Mouse (Mus musculus) adrenal gland, postnatal 10 days (tissue): ENCODE data around the gene Ccnt1. TPM values are rescaled to one million over a fixed set of nuclear protein-coding genes. Genes with fewer than 3 reads are reported as not detected.
"Not testable (repeated sequence)": the region's sequence is repeated elsewhere in the genome, so short reads cannot be mapped to it uniquely, and the experiment has no call there.

ENCODE experiments used
- DNase-seq: peaks from one replicate; pipeline ENCODE4 v3.0.0; 2021; ENCODE audit warnings: mixed read lengths
- total RNA-seq, 2 experiments: library from RNA; stranded (reverse); gene quantifications; 2 replicates each; pipeline ENCODE4 v1.2.3; 2021

Ccnt1 gene
- total RNA-seq, 2 experiments from 2014 or later: 41.5 to 50.0 TPM

DNA sequence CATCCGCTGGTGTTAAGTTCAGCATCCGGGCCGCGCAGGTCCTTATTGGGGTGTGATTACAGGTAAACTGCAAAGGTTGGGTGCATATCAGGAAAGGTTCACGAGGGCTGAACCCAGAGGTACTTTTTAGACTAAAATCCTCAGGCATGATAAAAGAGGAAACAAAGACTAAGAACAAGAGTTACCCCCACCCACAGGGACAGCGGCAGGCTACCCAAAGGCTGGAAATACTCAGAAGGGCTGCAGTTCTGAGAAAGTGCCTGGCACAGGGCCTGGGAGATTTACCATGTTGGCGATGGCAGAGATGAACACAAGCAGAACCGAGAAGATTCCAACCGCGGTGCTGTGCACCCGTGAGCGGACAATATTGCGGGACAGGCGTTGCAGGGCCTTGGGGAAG is 25.9 kb upstream of the Ccnt1 start:
- no peak for DNase-seq

DNA sequence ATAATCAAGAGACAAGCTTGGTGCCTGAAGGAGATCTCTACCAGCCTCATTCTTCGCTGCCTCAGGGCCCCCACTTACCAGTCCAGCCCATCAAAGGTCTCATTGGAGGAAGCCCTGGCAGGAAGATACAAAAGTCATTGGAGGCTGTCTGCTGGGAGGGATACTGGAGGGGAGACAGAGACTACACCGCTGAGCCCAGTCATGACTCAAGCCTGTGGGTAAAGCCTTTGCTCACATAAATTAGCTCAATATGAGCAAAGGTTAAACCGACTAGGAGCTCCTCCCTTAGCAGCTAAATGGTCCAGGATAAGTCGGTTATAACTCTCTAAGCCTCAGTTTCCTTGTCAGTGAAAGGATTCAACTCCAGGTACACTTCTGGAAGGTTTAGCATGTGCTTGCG is 24.3 kb upstream of the Ccnt1 start:
- DNase-seq: no peak

DNA sequence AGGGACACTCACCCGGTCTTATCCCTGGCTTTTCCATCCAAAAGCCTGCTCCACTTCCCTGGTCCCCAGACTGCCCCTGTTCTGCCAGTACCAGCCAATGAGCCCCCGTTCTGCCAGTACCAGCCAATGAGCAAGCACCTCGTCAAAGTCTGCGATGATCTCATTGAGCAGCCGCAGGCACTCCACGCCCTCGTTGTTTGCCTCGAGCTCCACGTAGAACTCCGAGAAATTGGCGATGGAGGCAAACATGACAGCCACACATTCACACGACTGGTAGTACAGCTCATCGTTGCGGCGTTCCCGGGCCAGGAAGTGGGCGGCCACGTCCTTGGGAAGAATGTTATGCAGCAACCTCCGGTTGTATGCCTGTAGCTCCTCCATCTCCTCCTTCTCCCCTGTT is 23.5 kb upstream of the Ccnt1 start:
- no peak for DNase-seq

DNA sequence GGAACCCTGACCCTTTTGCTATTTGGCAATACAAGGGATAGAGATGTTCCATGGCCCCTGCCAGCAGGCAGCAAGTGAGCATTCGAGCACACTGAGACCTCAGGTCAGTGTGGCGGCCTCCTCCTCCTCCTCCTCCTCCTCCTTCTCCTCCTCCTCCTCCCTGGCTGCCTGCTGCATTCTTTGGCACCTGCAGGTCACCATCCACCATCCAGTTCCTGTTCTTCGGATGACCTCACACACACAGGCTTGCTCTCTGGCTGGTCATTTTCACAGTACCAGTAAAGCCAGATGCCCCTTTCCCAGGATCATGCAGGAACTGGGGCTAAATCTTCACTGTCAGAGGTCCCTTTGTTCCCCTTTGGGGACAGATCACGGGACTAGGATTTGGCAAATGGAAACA is 20.7 kb upstream of the Ccnt1 start:
- no peak for DNase-seq

DNA sequence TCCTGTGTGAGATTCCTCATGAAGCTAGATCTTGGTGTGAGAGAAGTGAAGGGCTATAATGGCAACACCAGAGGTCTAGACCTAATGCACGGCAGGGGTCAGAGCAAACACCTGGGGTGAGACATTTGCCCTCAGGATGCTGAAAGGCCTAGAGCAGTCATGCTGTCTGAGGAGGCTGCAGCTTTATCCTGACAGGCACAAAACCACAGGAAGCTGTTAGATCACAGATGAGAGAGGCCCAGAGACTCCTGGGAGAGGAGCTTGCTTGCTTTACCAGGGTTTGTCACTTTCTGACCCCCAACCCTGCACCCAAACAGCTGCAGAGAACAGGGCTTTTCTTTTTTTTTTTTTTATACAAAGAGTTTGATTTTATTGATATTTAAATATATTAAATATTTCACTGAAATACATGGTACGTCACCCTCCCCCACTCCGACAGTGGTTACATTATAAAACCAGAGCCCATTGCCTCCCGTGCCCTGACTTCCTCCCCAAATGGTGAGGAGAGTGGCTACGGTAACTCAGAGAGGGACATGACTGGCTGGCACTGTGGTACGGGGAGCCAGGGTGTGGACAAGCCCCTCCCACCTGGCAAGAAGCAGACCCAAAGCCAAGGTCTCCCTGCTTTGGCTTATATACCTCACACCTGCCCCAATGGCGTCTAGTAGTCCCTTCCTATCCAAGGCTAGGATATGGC is 19.1 kb upstream of the Ccnt1 start:
- no peak for DNase-seq

DNA sequence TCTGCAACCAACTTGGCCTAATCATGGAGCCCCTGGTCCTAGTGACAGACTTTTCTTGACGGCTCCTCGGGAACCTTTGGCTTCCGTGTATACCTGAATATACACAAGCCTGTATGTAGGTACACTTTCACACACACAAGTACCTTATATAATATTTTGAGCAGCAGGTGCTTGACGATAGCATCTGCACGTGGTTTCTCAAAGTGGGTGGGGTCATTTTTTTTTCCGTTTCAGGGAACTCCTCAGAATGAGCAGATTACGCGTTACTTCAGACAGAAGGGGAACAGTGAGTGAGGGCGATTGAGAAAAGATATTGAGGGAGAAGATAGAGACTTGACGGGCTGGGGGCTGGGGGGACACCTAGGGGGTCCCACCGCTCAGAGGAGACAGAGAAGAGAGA is 17.0 kb upstream of the Ccnt1 start:
- DNase-seq: no peak

DNA sequence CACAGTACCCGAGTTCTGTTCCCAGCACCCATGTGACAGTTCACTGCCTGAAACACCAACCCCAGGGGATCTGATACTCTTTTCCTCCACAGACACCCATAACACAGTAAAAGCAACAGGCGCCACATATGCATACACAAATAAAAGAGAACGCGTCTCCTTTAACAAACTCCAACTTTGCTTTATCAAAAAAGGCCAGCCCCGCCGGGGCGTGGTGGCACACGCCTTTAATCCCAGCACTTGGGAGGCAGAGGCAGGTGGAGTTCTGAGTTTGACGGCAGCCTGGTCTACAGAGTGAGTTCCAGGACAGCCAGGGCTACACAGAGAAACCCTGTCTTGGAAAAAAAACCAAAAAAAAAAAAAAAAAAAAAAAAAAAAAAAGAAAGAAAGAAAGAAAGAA is 15.4 kb upstream of the Ccnt1 start:
- not testable (repeated sequence) for DNase-seq

DNA sequence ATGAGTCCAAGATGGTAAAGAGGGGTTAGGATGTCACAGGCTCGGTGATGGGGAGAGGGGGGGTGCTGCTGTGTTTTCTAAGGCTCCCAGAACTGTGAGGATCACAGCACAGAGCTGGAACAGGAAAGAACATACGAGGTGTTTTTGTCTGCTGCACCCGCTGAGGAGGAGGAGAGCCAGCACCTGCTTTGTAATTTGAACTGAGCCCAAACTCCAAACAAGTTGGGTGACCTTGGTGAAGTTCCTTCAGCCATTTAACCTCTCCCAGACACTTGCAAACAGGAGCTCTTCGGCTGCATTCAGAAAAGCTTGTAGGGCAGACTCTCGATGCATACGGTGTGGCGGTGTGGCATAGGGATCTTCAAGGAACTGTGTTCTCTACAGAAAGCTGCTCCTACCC is 14.7 kb upstream of the Ccnt1 start:
- no peak for DNase-seq

DNA sequence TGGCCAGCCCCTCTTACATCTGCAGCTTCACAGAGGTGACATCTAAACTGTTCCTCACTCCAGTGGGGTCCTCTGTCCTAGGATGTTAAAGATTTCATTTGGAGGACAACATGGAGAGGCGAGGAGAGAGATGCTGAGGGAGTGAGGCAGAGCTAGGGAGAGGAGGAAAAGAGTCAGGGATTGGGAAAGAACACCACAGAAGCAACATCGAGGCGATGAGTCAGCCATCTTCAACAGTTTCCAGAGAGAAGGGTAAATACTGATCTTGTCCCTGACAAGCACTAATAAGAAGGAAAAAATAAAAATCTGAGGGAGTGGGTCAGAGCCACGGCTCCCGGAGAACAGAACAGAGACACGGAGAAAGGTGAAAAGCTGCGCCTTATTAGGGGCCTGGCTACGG is 12.3 kb upstream of the Ccnt1 start:
- no peak for DNase-seq

DNA sequence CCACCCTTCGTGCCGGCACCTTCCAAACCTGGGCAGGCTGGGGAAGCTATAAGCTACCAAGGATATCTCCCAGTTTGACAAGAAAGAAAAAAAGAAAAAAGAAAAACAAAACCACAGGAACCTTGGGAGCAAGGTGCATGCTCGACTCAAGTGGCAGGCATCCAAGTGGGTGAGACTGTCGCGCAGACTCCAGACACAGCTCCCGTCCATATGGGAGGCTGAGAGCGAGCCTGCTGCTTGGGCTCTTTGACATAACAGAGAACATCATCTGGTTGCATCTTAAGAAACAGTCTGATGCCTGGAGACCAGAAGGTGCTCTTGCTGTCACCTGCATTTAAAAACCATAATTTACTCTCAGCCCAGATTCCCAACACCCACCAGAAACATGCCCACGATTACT is 11.7 kb upstream of the Ccnt1 start:
- peak; percentile 67 for DNase-seq

DNA sequence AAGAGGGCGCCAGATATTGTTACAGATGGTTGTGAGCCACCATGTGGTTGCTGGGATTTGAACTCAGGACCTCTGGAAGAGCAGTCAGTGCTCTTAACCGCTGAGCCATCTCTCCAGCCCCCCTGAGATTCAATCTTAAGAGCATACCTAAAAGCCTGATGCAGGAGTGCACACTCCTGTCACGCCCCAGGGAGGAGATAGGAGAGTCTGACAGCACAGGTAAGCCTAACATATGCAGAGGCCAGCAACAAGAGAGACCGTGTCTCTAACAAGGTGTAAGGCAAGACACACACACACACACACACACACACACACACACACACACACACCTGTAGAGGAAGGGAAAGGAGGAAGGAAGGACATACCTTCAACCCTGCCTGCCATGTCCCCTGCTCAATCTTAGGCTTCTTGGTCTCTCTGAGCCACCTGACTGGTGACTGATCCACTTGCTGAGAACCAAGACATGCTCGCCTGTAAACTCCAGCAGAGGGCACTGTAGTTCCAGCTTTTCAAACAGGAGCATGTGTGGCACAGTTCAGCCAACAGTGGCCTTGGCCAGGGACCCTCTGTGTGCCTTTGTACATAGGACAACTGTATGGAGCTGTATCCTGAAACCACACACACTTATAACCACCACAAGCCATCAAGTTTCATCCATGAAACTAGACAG is 9.2 kb upstream of the Ccnt1 start:
- peak; percentile 80 for DNase-seq

DNA sequence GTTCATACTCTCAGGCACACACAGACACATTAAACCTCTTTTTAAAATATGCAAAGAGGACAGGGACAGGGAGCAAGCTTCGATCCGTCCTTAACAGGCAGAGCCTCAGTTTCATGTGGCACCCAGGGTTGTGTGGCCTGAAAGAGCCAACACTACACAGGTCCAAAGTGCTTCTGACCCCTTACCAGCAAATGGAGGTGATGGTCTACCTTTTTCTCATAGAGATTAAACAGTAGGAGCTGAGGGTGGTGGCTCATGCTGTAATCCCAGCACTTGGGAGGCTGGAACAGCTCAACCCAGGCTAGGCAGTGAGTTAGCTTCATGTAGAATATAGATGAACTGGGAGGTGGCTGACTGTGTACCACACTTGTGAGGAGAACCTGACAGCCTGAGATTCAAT is 8.6 kb upstream of the Ccnt1 start:
- no peak for DNase-seq

DNA sequence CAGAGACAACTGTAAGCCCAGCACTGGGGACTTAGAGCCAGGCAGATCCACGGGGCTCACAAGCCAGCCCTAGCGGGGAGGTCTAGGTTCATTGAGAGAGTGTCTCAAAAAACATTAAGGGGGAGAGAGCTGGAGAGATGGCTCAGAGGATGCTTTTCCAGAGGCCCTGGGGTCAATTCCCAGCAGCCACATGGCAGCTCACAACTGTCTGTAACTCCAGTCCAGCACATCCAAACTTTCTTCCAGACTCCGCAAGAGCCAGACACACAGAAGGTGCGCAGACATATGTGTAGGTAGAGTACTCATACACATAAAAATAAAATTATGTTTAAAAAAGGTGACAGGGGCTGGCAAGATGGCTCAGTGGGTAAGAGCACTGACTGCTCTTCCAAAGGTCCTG is 2.6 kb upstream of the Ccnt1 start:
- no peak for DNase-seq

DNA sequence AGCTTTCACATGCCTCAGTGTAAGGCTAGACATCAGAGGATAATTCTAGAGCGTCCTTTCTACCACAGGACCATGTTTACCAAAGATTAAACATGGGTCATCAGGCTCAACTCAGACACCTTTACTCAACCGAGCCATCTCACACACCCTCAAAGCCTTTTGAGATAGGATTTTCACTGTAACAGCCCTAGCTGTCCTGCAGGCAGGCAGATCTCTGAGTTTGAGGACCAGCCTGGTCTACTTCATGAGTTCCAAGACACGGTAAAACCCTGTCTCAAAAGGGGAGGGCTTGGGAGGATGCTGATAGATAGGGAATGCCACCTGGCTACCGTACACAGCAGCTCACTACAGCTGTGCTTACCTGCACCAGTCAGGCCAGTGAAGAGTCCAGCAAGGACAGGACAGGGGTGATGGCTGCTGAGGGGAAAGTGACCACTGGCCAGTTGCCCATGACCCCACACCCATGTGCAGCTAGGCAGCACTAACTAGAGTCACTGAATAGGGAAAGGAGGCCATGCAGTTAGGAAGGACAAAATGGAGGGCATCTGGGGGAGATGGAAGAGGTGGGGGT is 843 bp downstream of the Ccnt1 start:
- DNase-seq: no peak

DNA sequence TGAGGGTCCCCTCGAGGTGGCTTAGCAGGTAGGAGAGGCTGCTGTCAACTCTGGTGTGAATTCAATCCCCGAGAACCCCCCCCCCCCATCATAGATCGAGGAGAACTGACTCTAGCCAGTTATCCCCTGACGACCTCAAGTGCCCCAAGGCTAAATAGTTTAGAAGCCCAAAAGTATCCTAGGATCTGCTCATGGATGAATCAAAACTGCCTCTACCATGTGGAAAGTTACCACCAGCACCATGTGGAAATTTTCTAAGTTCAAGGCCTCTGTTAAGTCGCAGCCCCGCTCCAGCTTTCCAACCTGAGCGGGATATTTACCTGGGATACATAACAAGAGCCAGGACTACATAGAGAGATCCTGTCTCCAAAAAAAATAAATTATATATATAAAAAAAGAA is 1.5 kb downstream of the Ccnt1 start:
- DNase-seq: no peak

DNA sequence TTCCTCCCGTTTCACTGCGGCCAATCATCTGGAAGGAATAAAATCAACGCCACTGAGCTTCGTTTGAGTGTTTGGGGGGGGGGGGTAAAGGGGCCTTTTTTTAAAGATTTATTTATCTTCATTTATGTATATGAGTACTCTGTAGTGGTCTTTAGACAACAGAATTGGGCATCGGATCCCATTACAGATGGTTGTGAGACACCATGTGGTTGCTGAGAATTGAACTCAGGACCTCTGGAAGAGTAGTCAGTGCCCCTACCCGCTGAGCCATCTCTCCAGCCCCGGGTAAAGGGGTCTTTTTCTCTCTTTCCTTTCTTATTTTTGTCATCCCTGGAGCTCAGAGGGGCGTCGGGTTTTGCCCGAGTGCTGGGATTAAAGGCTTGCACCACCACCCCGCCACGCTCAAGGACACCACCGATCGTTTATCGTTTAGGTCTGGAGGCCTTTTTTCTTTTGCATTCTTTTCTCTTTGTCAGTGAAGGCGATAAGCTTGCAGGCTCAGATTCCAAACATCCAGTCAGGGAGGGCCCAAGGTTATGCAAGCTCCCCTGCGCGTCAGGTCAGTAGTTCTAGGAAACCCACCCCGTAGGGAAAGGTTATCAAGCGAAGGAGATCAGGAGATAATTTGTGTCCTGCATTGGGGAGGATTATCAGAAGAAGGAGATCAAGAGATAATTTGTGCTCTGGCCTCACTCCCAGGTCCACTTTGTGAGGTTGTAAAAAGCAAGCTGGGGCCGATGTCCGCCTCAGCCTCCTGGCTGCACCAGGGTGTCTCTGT is 2.3 kb downstream of the Ccnt1 start:
- DNase-seq: peak; percentile 49

DNA sequence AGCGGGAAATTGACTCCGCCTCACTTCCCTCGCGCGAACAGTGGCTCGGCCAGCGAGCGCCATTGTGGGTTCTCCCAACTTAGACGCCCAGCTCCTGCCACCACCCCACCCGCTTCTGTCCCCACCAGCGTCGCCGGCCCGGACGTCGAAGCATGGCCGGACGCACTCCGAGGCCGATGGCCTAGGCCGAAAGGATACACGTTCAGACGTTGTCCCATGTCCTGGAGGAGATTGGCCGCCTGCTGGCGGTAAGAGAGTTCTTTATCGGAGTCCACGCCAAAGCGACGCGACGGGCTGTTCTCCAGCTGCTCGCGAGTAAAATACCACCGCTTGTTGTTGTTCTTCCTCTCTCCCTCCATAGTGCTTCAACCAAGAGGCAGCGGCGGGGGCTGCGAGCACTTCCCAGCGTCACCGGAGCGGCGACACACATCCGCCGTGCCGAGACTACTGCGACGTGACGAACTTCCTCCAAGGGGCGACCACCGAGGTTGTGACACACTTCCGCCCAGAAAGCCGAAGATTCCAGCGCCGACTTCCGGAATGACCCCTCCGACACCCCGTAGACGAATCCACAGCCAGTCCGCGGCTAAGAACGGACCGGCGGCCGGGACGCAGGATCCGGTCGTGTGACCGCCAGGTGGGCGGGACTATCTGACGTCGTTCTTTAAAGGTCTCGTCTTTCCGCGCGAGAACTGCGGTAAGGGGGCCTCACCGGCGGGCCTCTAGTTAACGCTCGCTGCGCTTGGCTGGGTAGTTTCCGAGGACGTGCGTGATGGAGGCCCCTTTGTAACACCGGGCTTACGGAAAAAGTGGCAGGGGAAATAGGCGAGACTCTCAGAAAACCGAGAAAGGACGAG is 3.2 kb downstream of the Ccnt1 start:
- DNase-seq: peak; percentile 100

DNA sequence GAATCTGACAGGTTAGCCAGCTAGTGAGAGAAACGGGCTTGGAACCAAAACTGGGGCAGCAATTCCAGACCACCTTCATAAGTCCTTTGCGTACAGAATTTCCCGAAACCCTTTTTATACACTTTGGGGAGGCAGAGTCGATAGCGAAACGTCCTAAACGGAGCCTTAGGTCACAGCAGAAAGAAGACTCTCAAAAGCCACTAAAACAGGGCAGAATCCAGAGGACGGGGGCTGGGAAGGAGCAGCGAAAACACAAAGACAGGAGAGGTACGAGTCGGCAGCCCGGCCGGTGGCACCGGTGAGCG is 3.8 kb downstream of the Ccnt1 start:
- DNase-seq: no peak

DNA sequence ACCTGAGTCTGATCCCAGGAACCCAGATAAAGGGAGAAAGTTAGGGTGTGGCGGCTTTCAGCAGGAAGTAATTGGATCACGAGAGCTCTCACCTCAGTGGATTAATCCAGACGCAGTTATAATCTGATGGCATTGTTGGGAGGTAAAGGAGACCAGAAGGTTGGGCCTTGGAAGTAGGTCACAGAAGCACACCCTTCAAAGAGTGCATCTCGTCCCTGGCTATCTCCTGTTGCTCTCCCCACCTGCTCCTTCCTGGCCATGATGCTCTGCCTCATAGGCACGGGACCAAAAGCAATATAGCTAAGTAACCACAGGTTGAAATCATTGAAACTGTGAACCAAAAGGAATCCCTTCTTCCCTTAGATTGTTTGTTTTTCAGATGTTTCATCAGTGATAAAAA is 13.5 kb downstream of the Ccnt1 start:
- DNase-seq: no peak

DNA sequence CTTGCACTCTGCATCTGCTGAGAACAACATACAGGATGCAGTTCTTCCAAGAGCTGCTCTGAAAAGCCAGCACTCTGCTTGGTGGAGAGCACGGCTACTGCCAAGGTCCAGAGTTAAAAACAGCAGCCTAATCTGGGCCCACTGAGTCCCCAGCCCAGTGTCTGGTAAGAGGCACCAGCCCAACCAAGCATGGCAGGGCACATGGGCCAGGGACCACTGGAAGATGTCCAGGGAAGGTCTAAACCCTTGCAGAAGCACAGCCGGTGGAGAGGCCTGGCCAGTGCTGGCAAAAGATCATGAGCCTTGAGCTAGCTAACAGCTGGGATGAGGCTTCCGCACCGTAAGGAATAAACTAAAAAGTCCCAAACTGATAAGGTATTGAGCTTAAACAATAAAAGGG is 14.8 kb downstream of the Ccnt1 start:
- DNase-seq: no peak

DNA sequence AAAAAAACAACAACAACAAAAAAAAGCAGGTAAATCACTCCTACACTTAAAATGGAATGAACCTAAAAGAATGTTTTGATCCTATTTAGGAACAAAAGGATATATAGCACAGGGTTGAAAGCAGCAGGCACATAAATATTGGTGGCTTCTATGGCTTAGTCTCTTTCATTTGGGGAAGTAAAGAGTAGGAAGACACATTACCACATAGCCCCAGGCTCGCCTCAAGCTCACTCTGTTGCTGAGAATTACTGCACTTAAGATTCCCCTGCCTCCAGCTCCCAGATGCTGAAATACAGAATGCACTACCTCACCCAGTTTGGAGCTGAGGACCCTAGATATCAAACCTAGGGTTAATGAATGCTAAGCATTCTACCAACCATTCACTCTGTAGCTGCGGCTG is 18.0 kb downstream of the Ccnt1 start:
- DNase-seq: no peak

DNA sequence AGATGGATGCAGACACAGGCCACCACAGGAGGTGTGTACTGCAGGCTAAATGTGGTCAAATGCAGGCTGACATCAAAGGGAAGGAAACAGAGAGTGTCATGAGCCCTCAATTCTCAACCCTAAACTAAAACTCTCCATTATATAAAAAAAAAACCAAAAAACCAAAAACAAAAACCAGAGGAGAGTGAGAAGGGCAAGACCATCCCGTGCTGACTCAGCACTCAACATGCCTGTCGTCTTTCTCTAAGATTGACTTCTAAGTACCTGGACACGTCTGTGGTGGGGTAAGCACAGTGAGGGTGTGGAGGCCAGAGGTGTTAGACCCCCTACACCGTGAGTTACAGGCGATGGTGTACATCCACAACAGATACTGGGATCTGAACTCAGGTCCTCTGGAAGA is 23.9 kb downstream of the Ccnt1 start:
- no peak for DNase-seq

DNA sequence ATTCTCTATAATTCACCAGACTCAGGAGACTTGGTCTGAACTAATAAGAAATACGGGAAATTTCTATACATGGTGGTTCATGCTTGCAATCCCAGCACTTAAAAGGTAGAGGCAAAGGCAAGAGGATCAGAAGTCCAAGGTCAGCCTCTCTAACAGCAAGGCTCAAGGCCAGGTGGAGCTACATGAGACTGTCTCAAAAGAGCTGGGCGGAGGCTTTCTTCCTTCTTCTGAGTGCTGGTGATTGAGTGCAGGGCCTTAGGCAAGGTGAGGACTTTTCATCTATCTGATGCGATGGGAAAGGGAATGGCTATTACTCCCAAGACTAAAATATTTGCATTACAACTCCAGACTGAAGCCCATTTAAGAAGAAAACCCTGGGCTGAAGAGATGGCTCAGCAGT is 25.6 kb downstream of the Ccnt1 start:
- DNase-seq: no peak
